Mouse (Mus musculus) hindbrain, embryonic 14.5 days (tissue): Measurements from ENCODE around the gene Ppp3ca. TPM values are rescaled to one million over a fixed set of nuclear protein-coding genes. Genes with fewer than 3 reads are reported as not detected.

Source experiments
- ATAC-seq: fragments of 200-750 bp; cut with Nextera tagmentation; 2 replicates; pipeline ENCODE4 v1.8.0; 2017; ENCODE audit warnings: moderate number of reproducible peaks, mild to moderate bottlenecking, moderate TSS enrichment, moderate library complexity; ENCODE audit not compliant: low FRiP score
- DNase-seq: peaks from one replicate; pipeline ENCODE4 v3.0.0-alpha.2; 2015; ENCODE audit warnings: low spot score
- H3K27ac ChIP-seq: fragments of 300-500 bp; sonication (generic); 2 replicates; pipeline ENCODE4 v1.5.1; 2014; ENCODE audit warnings: mild to moderate bottlenecking, moderate library complexity
- H3K27me3 ChIP-seq: fragments of 300-500 bp; sonication (generic); 2 replicates; pipeline ENCODE4 v1.6.1; 2014; ENCODE audit warnings: mild to moderate bottlenecking, low read length, mixed read lengths; ENCODE audit not compliant: control insufficient read depth, insufficient read depth
- H3K36me3 ChIP-seq: fragments of 300-500 bp; sonication (generic); replicated peaks from 2 replicates; pipeline ENCODE4 v1.6.1; 2014; ENCODE audit not compliant: control insufficient read depth, insufficient read depth
- H3K4me1 ChIP-seq: fragments of 300-500 bp; sonication (generic); replicated peaks from 2 replicates; pipeline ENCODE4 v1.6.1; 2014; ENCODE audit warnings: antibody characterized with exemption, low read length, mixed read lengths; ENCODE audit not compliant: control insufficient read depth, insufficient read depth
- H3K4me2 ChIP-seq: fragments of 300-500 bp; sonication (generic); replicated peaks from 2 replicates; pipeline ENCODE4 v1.6.1; 2014; ENCODE audit warnings: mild to moderate bottlenecking, moderate library complexity
- H3K4me3 ChIP-seq: fragments of 300-500 bp; sonication (generic); replicated peaks from 2 replicates; pipeline ENCODE4 v1.5.1; 2014; ENCODE audit warnings: mild to moderate bottlenecking, low read length
- H3K9ac ChIP-seq: fragments of 300-500 bp; sonication (generic); 2 replicates; pipeline ENCODE4 v1.6.1; 2014
- H3K9me3 ChIP-seq: fragments of 300-500 bp; sonication (generic); 2 replicates; pipeline ENCODE4 v1.6.1; 2016; ENCODE audit warnings: low read length; ENCODE audit not compliant: control insufficient read depth
- WGBS: fragments of 180-500 bp; shearing (Covaris S2); extraction: QIAGEN DNeasy Blood & Tissue Kit; methylation state at CpG from one replicate; pipeline ENCODE4 v1.1.7; 2014; 5-methylcytosine and 5-hydroxymethylcytosine counted together
- polyA plus RNA-seq: library from polyadenylated mRNA; unstranded; fragments of >200 nt; fragmentation: Nextera tagmentation; extraction: Ambion mirVana; gene quantifications from 2 replicates; pipeline ENCODE4 v1.2.1, GENCODE M21; 2014

Gene Ppp3ca
- polyA plus RNA-seq, 1 experiment from 2014 or later = 181 TPM

DNA sequence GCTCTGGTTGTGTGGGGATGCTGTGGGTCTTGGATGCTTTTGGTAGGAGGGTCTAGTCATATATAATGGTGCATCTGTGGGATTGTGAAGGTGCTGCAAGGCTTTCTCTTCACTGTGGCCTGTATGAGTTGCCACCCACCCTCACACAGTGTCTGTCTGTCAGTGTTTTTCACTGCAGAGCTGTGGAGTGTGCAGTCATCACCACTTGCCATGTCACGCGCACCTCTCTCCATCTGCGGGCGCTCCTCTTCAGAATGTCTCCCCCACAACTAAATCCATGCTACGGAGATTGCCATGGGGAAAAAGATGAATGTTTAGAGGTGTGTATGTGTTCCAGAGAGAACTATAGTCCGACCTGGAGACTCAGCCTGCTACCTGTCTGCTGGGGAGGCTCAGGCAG, 61.7 kb downstream of the Ppp3ca start:
- no peak for DNase-seq
- WGBS = 95% methylated on average over 6 of the region's 6 CpGs
- no peaks in the 10 kb centered on the region for H3K9me3 ChIP-seq

DNA sequence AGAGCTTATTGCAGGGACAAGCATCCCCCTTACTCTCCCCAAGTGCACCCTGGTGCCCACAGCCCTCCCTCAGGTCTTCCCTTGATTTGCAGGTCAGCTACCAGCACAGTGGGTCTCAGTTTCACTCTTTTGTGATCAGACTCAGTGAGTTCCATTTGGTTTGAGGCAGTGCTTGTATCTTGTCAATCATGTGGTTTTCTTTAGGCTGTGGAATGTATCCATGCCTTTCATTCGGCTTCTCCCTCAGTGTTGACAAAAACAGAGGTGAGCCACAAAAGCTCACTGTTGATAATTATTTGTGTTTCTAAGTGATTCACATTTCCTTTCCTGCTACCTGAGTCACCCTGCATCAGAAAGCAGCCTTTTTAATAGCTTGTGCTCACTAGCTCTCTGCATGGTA, 66.1 kb downstream of the Ppp3ca start:
- WGBS = 11% methylated on average over 1 of the region's 1 CpGs
- H3K4me2 ChIP-seq = no peak overlapping the region
- H3K4me3 ChIP-seq = no peak overlapping the region
- H3K9ac ChIP-seq = no peak overlapping the region
- no peaks in the 10 kb centered on the region for H3K36me3 ChIP-seq
- H3K27me3 ChIP-seq = no peaks in the 10 kb centered on the region
- no peak for ATAC-seq
- no peaks in the 10 kb centered on the region for H3K9me3 ChIP-seq
- peaks cover 13% of the 10 kb centered on the region for H3K4me1 ChIP-seq
- no peak overlapping the region for H3K27ac ChIP-seq
- no peak for DNase-seq

More for the DNA sequence above, 61.7 kb downstream of the Ppp3ca start:
- Histone ChIP-seq H3K4me1 (peaks cover 8% of the 10 kb centered on the region; the same call in 1 of the 2 replicates), H3K4me3 (no peak overlapping the region), H3K27ac (no peak overlapping the region), H3K9ac (no peak overlapping the region), H3K4me2 (no peak overlapping the region), H3K27me3 (no peaks in the 10 kb centered on the region), H3K36me3 (no peaks in the 10 kb centered on the region)
- ATAC-seq = no peak

DNA sequence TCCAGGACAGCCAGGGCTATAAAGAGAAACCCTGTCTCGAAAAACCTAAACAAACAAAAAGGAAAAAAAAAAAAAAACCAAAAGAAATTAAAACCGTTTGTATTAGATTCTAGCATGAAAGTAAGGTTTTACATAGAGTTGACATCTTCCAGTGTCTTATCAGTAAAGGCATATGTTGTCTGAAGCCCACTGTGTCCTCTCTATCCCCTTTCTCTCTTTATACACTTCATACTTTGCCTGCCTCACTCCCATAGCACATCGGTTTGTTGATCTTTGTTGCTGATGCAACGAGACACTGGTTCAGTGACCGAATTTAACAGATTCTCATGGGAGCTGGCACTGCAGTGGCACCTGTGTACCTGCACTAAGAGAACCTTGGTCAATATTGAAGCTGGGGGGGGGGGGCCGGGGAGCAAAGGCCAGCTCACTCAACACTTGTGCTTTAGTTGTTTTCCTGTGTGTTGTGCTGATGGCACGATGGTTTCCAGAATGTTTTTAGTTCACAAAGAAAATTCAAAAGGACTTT, 66.9 kb downstream of the Ppp3ca start:
- no peak overlapping the region for H3K4me2 ChIP-seq
- DNase-seq = no peak
- no peaks in the 10 kb centered on the region for H3K27me3 ChIP-seq
- no peaks in the 10 kb centered on the region for H3K9me3 ChIP-seq
- WGBS = 81% methylated on average over 7 of the region's 7 CpGs
- no peak overlapping the region for H3K9ac ChIP-seq
- H3K27ac ChIP-seq = no peak overlapping the region
- no peak overlapping the region for H3K4me3 ChIP-seq
- peaks cover 18% of the 10 kb centered on the region; the same call in 1 of the 2 replicates for H3K4me1 ChIP-seq
- no peaks in the 10 kb centered on the region for H3K36me3 ChIP-seq
- no peak for ATAC-seq

DNA sequence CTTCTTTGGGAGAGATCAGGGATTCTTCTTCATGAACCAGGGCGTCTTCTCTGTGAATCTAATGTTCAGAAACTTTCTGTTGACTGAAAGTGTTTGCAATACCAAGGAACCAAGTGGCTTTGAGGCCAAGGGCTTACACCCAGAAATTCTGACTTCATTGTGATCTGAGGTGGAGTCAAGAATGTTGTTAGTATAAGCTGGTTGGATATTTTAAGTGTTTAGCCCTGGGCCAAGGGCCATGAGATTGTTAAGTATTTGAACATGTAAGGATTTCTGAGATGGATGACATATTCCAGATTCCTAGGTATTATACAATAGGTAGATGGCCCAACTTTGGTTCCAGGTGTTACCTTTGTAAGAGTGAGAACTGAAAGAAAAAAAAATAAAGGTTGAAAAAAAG, 68.5 kb downstream of the Ppp3ca start:
- ATAC-seq (no peak), DNase-seq (no peak)

DNA sequence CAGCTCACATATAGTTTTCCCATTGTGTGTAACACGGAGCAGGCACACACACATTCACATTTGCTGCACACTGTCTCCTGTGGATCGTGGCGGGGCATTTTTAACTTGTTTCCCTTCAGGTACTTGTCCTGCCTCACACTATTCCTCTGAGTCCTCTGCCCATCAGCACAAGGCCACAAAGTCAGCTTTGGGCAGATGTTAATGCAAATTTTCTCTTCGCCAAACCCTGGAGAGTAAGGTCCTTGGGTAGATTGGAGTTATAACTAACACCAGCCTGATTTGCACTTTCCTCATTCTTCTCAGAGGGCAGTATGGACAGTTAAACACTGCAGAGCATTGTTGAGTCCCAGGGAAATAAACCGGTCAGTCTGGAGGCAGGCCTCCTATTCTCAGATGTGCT, 69.0 kb downstream of the Ppp3ca start:
- Histone ChIP-seq H3K27ac (no peak overlapping the region), H3K4me2 (no peak overlapping the region), H3K36me3 (no peaks in the 10 kb centered on the region), H3K9ac (no peak overlapping the region), H3K4me1 (peaks cover 18% of the 10 kb centered on the region; the same call in 1 of the 2 replicates), H3K4me3 (no peak overlapping the region), H3K9me3 (no peaks in the 10 kb centered on the region), H3K27me3 (no peaks in the 10 kb centered on the region)
- ATAC-seq (no peak), DNase-seq (no peak)
- 88% methylated on average over 5 of the region's 5 CpGs for WGBS

More for the DNA sequence above, 68.5 kb downstream of the Ppp3ca start:
- WGBS = 100% methylated on average over 1 of the region's 1 CpGs
- Histone ChIP-seq H3K4me1 (peaks cover 18% of the 10 kb centered on the region; the same call in 1 of the 2 replicates), H3K27me3 (no peaks in the 10 kb centered on the region), H3K36me3 (no peaks in the 10 kb centered on the region), H3K27ac (no peak overlapping the region), H3K4me2 (no peak overlapping the region), H3K9me3 (no peaks in the 10 kb centered on the region), H3K4me3 (no peak overlapping the region), H3K9ac (no peak overlapping the region)

DNA sequence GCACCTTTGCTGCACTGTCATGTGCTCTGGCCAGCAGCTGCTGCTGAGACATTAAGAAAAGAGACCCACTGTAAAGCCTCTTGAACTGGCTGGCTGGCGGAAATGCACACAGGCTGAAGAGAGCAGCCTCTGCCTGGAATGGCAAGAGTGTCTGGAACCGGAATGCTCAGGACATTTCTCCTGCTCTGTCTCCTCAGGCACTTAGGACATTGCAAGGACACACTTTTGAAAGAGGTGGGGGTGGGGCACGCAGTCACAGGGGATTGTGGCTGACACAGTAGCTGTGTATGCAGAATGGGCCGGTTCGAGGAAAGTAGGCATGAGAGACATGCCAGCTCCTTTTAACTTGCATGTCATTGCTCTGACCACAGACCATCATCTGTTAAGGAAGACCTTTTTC, 71.7 kb downstream of the Ppp3ca start:
- no peak overlapping the region for H3K4me2 ChIP-seq
- no peak overlapping the region for H3K27ac ChIP-seq
- H3K9me3 ChIP-seq = no peaks in the 10 kb centered on the region
- no peak overlapping the region for H3K4me3 ChIP-seq
- H3K27me3 ChIP-seq = no peaks in the 10 kb centered on the region
- DNase-seq = no peak
- no peak overlapping the region for H3K9ac ChIP-seq
- H3K4me1 ChIP-seq = peaks cover 22% of the 10 kb centered on the region; the same call in 1 of the 2 replicates
- 78% methylated on average over 5 of the region's 5 CpGs for WGBS
- no peak for ATAC-seq
- no peaks in the 10 kb centered on the region for H3K36me3 ChIP-seq

DNA sequence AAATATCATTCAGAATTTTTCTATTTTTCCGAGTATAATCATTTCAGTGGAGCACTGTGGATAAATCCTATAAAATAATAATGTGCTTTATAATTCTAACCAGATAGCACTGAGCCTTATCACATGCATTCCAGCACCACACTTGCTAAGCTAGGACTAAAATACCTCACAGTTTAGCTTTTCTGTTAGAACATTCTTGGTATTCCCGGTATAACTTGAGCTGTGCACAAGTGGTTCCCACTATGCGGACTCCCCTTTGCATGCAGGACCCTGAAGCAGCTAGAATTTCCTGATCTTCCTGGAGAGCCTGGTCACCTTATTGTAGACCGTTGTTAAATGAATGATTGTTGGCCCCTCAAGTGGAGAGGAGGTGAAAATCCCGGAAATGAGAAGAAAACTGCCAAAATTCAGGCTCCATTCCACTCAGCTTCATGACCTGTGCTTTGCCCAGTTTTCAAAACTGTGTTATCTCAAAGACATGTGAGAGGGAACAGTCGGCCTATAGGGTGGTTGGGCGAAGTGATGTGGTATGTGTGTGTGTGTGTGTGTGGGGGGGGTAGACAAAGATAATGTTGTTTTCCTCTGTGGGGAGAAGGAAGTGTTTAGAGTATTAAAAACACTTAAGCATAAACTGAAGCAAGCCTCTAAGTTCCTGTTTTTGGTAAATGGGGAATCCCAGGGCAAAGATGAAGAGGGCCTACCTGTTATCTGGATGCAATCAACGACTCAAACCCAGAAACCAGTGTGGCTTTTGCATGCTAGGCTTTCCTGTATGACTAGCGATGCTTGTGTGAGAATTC, 72.5 kb downstream of the Ppp3ca start:
- no peak overlapping the region for H3K9ac ChIP-seq
- DNase-seq (no peak), ATAC-seq (no peak)
- H3K9me3 ChIP-seq = no peaks in the 10 kb centered on the region
- no peaks in the 10 kb centered on the region for H3K27me3 ChIP-seq
- H3K4me2 ChIP-seq = no peak overlapping the region
- H3K4me1 ChIP-seq = peaks cover 22% of the 10 kb centered on the region; the same call in 1 of the 2 replicates
- WGBS = 89% methylated on average over 9 of the region's 9 CpGs
- no peak overlapping the region for H3K4me3 ChIP-seq
- no peaks in the 10 kb centered on the region for H3K36me3 ChIP-seq
- no peak overlapping the region for H3K27ac ChIP-seq

DNA sequence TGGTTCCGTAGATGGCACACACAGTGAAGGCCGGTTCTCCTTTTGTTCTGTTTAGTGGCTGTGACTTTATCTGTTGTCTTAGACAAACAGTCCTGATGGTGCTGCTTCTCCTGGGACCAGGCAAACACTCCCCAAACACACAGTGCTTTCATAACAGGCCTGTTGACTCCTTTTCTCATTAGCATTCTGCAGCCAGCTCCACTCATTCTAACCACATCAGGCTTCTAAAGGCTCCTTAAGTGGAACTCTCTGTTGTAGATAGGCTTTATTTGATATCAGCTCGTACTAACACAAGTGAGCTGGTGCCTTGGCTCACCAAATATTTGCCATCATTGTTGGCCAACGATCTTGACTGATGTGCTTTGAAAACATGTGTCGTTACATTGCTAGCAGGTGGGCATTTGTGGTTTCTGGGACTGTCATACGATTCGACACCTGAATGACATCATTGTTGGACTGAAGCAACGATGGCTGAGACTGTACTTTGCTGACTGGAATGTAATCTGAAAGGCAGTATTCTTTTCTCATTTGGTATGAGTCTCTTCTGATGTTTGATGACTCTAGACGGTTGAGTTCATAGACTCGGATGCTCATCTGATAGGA, 74.5 kb downstream of the Ppp3ca start:
- H3K9ac ChIP-seq = no peak overlapping the region
- no peak overlapping the region for H3K4me3 ChIP-seq
- H3K27ac ChIP-seq = no peak overlapping the region
- no peak for DNase-seq
- no peaks in the 10 kb centered on the region for H3K27me3 ChIP-seq
- no peak for ATAC-seq
- H3K4me1 ChIP-seq = peaks cover 23% of the 10 kb centered on the region; the same call in 1 of the 2 replicates
- WGBS = 70% methylated on average over 10 of the region's 10 CpGs
- H3K36me3 ChIP-seq = no peaks in the 10 kb centered on the region
- no peak overlapping the region for H3K4me2 ChIP-seq
- no peaks in the 10 kb centered on the region for H3K9me3 ChIP-seq

DNA sequence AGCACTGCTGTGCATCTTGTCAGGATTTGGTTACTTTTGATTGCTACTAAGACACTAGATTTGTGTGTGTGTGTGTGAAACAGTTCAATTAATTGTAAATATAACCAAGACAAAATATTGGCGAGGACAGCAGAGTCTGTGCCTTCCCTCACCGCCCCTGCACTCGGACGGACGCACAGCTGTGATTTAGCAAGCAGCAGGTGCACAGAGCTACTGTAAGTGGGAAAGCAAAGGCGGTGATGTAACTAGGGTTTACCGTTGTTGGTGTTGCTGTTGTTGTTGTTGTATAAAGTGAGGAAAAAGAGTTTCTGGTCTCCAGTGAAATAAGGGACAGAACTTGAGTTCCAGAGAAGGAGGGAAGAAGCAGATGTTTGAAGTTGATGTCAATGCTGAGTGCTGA, 75.5 kb downstream of the Ppp3ca start:
- peaks cover 23% of the 10 kb centered on the region for H3K4me1 ChIP-seq
- no peak overlapping the region for H3K4me3 ChIP-seq
- no peaks in the 10 kb centered on the region for H3K27me3 ChIP-seq
- H3K4me2 ChIP-seq = no peak overlapping the region
- no peaks in the 10 kb centered on the region for H3K36me3 ChIP-seq
- 65% methylated on average over 7 of the region's 7 CpGs for WGBS
- H3K9me3 ChIP-seq = no peaks in the 10 kb centered on the region
- no peak overlapping the region for H3K27ac ChIP-seq
- DNase-seq (no peak), ATAC-seq (no peak)
- H3K9ac ChIP-seq = no peak overlapping the region
